Mouse (Mus musculus) bone marrow, adult 2 months (tissue): ENCODE data around the gene Fgf10.

Source experiments
- CTCF ChIP-seq: fragments of 200-500 bp; IDR thresholded peaks from 2 replicates; pipeline ENCODE4 v1.5.1; 2011; ENCODE audit warnings: low read length, control low read depth; ENCODE audit not compliant: control insufficient read depth, insufficient read depth
- POLR2A ChIP-seq: fragments of 200-500 bp; IDR thresholded peaks from 2 replicates; pipeline ENCODE4 v1.6.1; 2011; ENCODE audit warnings: low read depth, mild to moderate bottlenecking, control low read depth, low read length, borderline replicate concordance; ENCODE audit not compliant: control insufficient read depth

- TF ChIP-seq CTCF (no peak), POLR2A (no peak)
Observed at GRCm38 (mm10) chr13:118791753-118792152, 122.2 kb downstream of the Fgf10 start.
